Comparison of ENCODE assay signal across 30 mouse cellular contexts in the genomic region with DNA sequence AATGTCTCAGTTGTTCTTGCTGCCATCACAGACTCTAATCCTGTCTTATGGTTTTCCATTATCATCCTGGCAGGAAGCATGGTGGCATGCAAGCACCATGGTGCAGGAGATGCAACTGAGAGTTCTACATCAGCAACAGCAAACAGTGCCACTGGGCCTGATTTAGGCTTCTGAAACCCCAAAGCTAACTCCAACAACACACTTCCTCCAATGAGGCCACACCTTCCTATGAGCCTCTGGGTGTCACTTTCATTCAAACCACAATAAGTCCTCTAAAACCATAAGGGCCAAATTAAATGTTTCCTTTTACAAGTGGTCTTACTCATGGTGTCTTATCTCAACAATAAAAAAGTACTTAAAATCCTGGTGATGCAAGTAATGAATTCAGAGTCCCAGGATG. TPM values are rescaled to one million over a fixed set of nuclear protein-coding genes. Genes with fewer than 3 reads are reported as not detected.
DNase-seq lines count a peak whose midpoint lies in the region; ATAC-seq lines count a peak whose summit lies in the region.
"Had no signal": no experiment of that assay in that cellular context is flagged by ENCODE, and none has a peak within 500 bp of the region (broad histone marks: within the 10 kb centered on the region; RNA-seq: fewer than 3 reads in every experiment).

No protein-coding gene starts in this region.

- ATAC-seq in common myeloid progenitor, adult 5-6 weeks (replicated peaks; ENCODE audit: low read depth, poor library complexity, severe bottlenecking): peak; percentile 98
- ATAC-seq in hematopoietic stem cell, adult 5-6 weeks (replicated peaks in 1 of 2; ENCODE audit: insufficient read depth in 1 of 2, low FRiP score in 2 of 2, low TSS enrichment in 1 of 2, low read depth in 1 of 2, poor library complexity in 2 of 2, severe bottlenecking in 2 of 2): peak; percentile 83 to 89
- peak; percentile 76 for ATAC-seq in megakaryocyte progenitor cell, adult 5-6 weeks (replicated peaks; ENCODE audit: poor library complexity)
- ATAC-seq: activated CD4-positive, CD25-positive, alpha-beta regulatory T cell, adult 4 months; CD4-positive, CD25-positive, alpha-beta regulatory T cell, adult 4 months; forebrain, embryonic 14.5 days; forebrain, embryonic 16.5 days; Patski had no signal

- peak; percentile 86 for DNase-seq in 416B (ENCODE audit: low read depth)
- DNase-seq in adrenal gland, postnatal 14 days: no peak
- no peak for DNase-seq in right cerebral cortex, postnatal 10 days (ENCODE audit: low spot score in 2 of 2)
- DNase-seq in adrenal gland, adult 2 months: no peak
- DNase-seq: adrenal gland, postnatal 10 days; adrenal gland, postnatal 36 days; B cell, adult 2 months; cerebellum, adult 11-12 months; cerebellum, adult 2 months; cerebellum, adult 9-10 months; cerebellum, postnatal 10 days; cerebellum, postnatal 25 days; embryo, embryonic 11 days had no signal

RNA-seq across cellular contexts. Expression of a gene that starts 37.3 kb away (rescaled TPM):
- total RNA-seq in common myeloid progenitor, adult 5-6 weeks (2017): 0.69 TPM in 1 of 2 replicates, not detected in the other
- not detected in 2 replicates for total RNA-seq in hematopoietic stem cell, adult 5-6 weeks (2017)
- total RNA-seq in megakaryocyte progenitor cell, adult 5-6 weeks (2015): 0.12 TPM in 1 of 2 replicates, not detected in the other
- total RNA-seq in megakaryocyte progenitor cell, adult 5-6 weeks (2017): not detected in 2 replicates
- not detected in 2 replicates for total RNA-seq in adrenal gland, postnatal 14 days (2021)
- not detected for total RNA-seq in adrenal gland, adult 2 months (2021)
- not detected in 2 replicates for polyA plus RNA-seq in adrenal gland, adult 2 months (2012; rRNA removed)
- total RNA-seq: adrenal gland, adult 18-20 months; adrenal gland, postnatal 10 days; adrenal gland, postnatal 36 days; CH12.LX had no signal
- polyA plus RNA-seq: activated CD4-positive, CD25-positive, alpha-beta regulatory T cell, adult 4 months; CD4-positive, CD25-positive, alpha-beta regulatory T cell, adult 4 months; cerebellum, adult 2 months; embryonic facial prominence, embryonic 11.5 days; embryonic facial prominence, embryonic 13.5 days; embryonic facial prominence, embryonic 15.5 days; erythroblast, embryonic 14.5 days; forebrain, embryonic 10.5 days; forebrain, embryonic 12.5 days; forebrain, embryonic 14.5 days; G1E; Patski had no signal
